Mouse (Mus musculus) bone marrow macrophage, adult 2 months (primary cell): ENCODE results near the gene Cox19.

Source experiments
- CTCF ChIP-seq: IDR thresholded peaks from 2 replicates; pipeline ENCODE4 v1.5.1; 2012; ENCODE audit warnings: low read depth, mild to moderate bottlenecking, low read length, moderate library complexity
- POLR2A ChIP-seq: IDR thresholded peaks from 2 replicates; pipeline ENCODE4 v1.6.1; 2012; ENCODE audit warnings: mild to moderate bottlenecking, low read depth, low read length, borderline replicate concordance

DNA sequence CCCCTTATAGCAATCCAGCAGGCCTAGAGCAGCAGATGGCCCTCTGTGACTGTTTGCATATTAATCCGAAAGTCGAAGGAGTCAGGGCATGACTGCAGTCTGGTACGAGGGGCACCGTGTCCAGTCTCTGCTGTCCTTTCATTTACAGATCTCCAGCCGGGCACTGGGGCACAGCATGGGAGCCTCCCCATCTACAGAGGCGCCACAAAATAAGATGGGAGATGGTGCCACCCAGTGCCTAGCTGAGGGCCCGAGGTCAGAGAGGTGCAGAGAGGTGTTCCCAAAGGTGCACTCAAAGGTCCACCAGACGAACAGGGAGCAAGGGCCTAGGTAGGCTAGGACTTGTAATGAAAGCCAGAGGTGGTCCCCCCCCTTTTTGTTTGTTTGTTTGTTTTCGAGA is 32.0 kb upstream of the Cox19 start:
- TF ChIP-seq CTCF (no peak), POLR2A (no peak)
